Mouse (Mus musculus) cerebellum, adult 2 months (tissue): Measurements from ENCODE around the gene Xpo1.

Source experiments
- CTCF ChIP-seq: fragments of 200-500 bp; IDR thresholded peaks from 2 replicates; pipeline ENCODE4 v1.5.1; 2011; ENCODE audit warnings: low read depth, mild to moderate bottlenecking, control low read depth, low read length, moderate library complexity, borderline replicate concordance; ENCODE audit not compliant: insufficient read depth
- POLR2A ChIP-seq: fragments of 200-500 bp; IDR thresholded peaks from 2 replicates; pipeline ENCODE4 v1.6.1; 2011; ENCODE audit warnings: low read length, control low read depth, borderline replicate concordance; ENCODE audit not compliant: insufficient read depth

- TF ChIP-seq CTCF (no peak), POLR2A (no peak)
Observed at GRCm38 (mm10) chr11:23299910-23300309, 44.1 kb downstream of the Xpo1 start.
